Mouse (Mus musculus) heart, embryonic 13.5 days (tissue): ENCODE measurements around the gene Dnajc12. TPM values are rescaled to one million over a fixed set of nuclear protein-coding genes. Genes with fewer than 3 reads are reported as not detected.
"Not testable (repeated sequence)": the region's sequence is repeated elsewhere in the genome, so short reads cannot be mapped to it uniquely, and the experiment has no call there.

Experiments used
- ATAC-seq: fragments of 200-750 bp; cut with Nextera tagmentation; 2 replicates; pipeline ENCODE4 v1.8.0; 2017; ENCODE audit warnings: moderate TSS enrichment; ENCODE audit not compliant: insufficient number of reproducible peaks, low FRiP score, low TSS enrichment; ENCODE audit errors: extremely low read depth
- H3K27ac ChIP-seq: fragments of 300-500 bp; sonication (generic); replicated peaks from 2 replicates; pipeline ENCODE4 v1.5.1; 2015; ENCODE audit warnings: moderate library complexity, mild to moderate bottlenecking, inconsistent platforms
- H3K27me3 ChIP-seq: fragments of 300-500 bp; sonication (generic); replicated peaks from 2 replicates; pipeline ENCODE4 v1.6.1; 2015; ENCODE audit warnings: mild to moderate bottlenecking, inconsistent platforms
- H3K36me3 ChIP-seq: fragments of 300-500 bp; sonication (generic); 2 replicates; pipeline ENCODE4 v1.6.1; 2015; ENCODE audit warnings: mild to moderate bottlenecking, inconsistent platforms
- H3K4me1 ChIP-seq: fragments of 300-500 bp; sonication (generic); 2 replicates; pipeline ENCODE4 v1.6.1; 2015; ENCODE audit warnings: inconsistent platforms
- H3K4me2 ChIP-seq: fragments of 300-500 bp; sonication (generic); 2 replicates; pipeline ENCODE4 v1.6.1; 2015; ENCODE audit warnings: inconsistent platforms, mild to moderate bottlenecking, moderate library complexity
- H3K4me3 ChIP-seq: fragments of 300-500 bp; sonication (generic); 2 replicates; pipeline ENCODE4 v1.5.1; 2015; ENCODE audit warnings: moderate library complexity, mild to moderate bottlenecking, inconsistent platforms
- H3K9ac ChIP-seq: fragments of 300-500 bp; sonication (generic); 2 replicates; pipeline ENCODE4 v1.6.1; 2015; ENCODE audit warnings: inconsistent platforms, mild to moderate bottlenecking, moderate library complexity
- H3K9me3 ChIP-seq: fragments of 300-500 bp; sonication (generic); 2 replicates; pipeline ENCODE4 v1.6.1; 2016; ENCODE audit warnings: inconsistent platforms
- WGBS: fragments of 180-500 bp; shearing (Covaris S2); methylation state at CpG from one replicate; pipeline ENCODE4 v1.1.7; 2015; ENCODE audit warnings: mixed read lengths; 5-methylcytosine and 5-hydroxymethylcytosine counted together
- polyA plus RNA-seq: library from polyadenylated mRNA; unstranded; fragments of >200 nt; fragmentation: Nextera tagmentation; extraction: Ambion mirVana; gene quantifications from 2 replicates; pipeline ENCODE4 v1.2.1, GENCODE M21; 2015

Dnajc12 gene
- polyA plus RNA-seq, 1 experiment from 2014 or later: 8.5 TPM

- WGBS: 3% methylated on average over 10 of the region's 10 CpGs
- H3K27ac ChIP-seq: peak overlapping the region; percentile 90
Measured at GRCm38 (mm10) chr10:63386991-63387390, 4.7 kb downstream of the Dnajc12 start.

DNA sequence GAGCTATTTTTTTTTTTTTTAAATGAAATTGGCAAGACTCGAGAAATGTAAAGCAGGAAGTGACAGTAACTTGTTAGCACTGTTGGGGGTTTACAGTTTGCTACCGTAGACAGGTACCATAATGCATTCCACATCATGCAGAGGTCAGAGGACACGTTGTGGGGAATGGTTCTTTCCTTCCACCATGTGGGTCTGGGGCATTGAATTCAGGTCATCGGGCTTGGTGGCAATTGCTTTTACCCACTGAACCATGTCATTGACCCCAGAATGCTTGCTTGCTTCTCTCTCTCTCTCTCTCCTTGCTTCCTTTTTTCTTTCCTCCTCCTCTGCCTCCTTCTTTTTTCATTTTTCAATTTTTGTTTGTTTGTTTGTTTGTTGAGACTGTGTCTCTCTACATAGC, 6.7 kb downstream of the Dnajc12 start:
- WGBS: 76% methylated on average over 4 of the region's 4 CpGs
- H3K4me3 ChIP-seq: no peak overlapping the region
- H3K4me1 ChIP-seq: peaks cover 4% of the 10 kb centered on the region
- H3K4me2 ChIP-seq: no peak overlapping the region
- no peaks in the 10 kb centered on the region for H3K36me3 ChIP-seq
- no peak overlapping the region for H3K9ac ChIP-seq
- no peak for ATAC-seq
- no peak overlapping the region for H3K27ac ChIP-seq
- no peaks in the 10 kb centered on the region for H3K27me3 ChIP-seq
- no peaks in the 10 kb centered on the region for H3K9me3 ChIP-seq

More at GRCm38 (mm10) chr10:63386991-63387390, 4.7 kb downstream of the Dnajc12 start:
- Histone ChIP-seq H3K27me3 (no peaks in the 10 kb centered on the region), H3K36me3 (no peaks in the 10 kb centered on the region), H3K9me3 (no peaks in the 10 kb centered on the region), H3K9ac (peak overlapping the region; percentile 84), H3K4me2 (peak overlapping the region; percentile 89), H3K4me3 (peak overlapping the region; percentile 72), H3K4me1 (peaks cover 4% of the 10 kb centered on the region)
- no peak for ATAC-seq

DNA sequence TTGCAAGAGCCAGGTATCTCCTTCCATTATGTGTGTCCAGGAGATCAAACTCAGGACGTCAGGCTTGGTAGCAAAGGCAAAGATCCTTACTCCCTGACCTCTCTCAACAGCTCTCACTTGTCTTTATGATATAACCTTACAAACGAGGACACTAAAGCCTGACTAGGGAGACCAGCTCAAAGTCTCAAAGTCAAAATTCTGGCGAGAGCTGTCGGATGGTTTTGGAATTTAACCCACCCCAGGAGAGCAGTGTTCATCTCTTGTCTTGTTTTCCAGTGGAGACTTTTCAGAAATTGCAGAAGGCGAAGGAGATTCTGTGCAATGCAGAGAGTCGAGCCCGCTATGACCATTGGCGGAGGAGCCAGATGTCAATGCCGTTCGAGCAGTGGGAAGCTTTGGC, 14.7 kb downstream of the Dnajc12 start:
- no peak overlapping the region for H3K4me2 ChIP-seq
- no peaks in the 10 kb centered on the region for H3K9me3 ChIP-seq
- H3K9ac ChIP-seq: no peak overlapping the region
- H3K4me3 ChIP-seq: no peak overlapping the region
- H3K36me3 ChIP-seq: 0 out of 2 replicates have a peak, but pooled peaks cover 5% of the 10 kb centered on the region
- H3K4me1 ChIP-seq: no peaks in the 10 kb centered on the region
- no peaks in the 10 kb centered on the region for H3K27me3 ChIP-seq
- no peak overlapping the region for H3K27ac ChIP-seq
- WGBS: 93% methylated on average over 10 of the region's 10 CpGs
- ATAC-seq: no peak

DNA sequence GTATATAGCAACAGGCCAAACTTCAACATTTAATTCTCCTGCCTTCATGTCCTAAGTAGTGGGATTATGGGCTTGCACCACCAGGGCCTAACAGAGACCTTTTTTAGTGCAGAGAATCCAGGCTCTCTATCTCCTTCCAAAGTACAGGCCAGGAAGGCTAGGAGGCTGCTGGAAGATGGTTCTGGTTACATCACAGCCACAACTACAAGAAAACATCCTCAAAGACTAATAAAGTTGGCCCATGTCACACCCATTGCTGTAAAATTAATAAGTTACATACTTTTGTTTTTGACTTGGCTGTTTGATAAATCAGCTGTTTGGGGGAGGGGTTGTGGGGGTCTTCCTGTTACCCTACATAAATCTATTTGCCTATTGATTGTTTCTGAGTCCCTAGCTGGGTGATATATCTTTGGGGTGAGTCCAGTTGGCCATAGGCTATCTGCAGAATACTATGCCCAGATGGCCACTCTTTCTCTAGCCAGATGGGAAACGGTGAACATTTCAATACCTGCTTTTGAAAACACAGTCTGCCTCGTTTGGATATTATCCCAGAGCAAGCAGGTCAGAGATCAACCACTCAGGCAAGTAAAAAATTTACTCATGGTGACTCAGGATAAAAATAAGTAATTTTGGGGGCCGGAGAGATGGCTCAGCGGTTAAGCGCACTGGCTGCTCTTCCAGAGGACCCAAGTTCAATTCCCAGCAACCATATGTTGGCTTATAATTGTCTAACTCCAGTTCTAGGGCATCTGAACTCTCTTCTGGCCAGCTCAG, 20.7 kb downstream of the Dnajc12 start:
- 83% methylated on average over 5 of the region's 5 CpGs for WGBS
- Histone ChIP-seq H3K4me3 (no peak overlapping the region), H3K4me2 (no peak overlapping the region), H3K36me3 (peaks cover 10% of the 10 kb centered on the region), H3K27me3 (no peaks in the 10 kb centered on the region), H3K27ac (no peak overlapping the region), H3K9ac (no peak overlapping the region), H3K9me3 (no peaks in the 10 kb centered on the region), H3K4me1 (no peaks in the 10 kb centered on the region)
- ATAC-seq: no peak

- H3K9ac ChIP-seq: no peak overlapping the region
- H3K4me3 ChIP-seq: no peak overlapping the region
- H3K27ac ChIP-seq: no peak overlapping the region
- H3K4me2 ChIP-seq: no peak overlapping the region
- ATAC-seq: no peak
- WGBS: 84% methylated on average over 2 of the region's 2 CpGs
- no peaks in the 10 kb centered on the region for H3K9me3 ChIP-seq
- H3K4me1 ChIP-seq: no peaks in the 10 kb centered on the region
- no peaks in the 10 kb centered on the region for H3K27me3 ChIP-seq
- H3K36me3 ChIP-seq: peaks cover 10% of the 10 kb centered on the region
Measured at GRCm38 (mm10) chr10:63403636-63404035, 21.4 kb downstream of the Dnajc12 start.

DNA sequence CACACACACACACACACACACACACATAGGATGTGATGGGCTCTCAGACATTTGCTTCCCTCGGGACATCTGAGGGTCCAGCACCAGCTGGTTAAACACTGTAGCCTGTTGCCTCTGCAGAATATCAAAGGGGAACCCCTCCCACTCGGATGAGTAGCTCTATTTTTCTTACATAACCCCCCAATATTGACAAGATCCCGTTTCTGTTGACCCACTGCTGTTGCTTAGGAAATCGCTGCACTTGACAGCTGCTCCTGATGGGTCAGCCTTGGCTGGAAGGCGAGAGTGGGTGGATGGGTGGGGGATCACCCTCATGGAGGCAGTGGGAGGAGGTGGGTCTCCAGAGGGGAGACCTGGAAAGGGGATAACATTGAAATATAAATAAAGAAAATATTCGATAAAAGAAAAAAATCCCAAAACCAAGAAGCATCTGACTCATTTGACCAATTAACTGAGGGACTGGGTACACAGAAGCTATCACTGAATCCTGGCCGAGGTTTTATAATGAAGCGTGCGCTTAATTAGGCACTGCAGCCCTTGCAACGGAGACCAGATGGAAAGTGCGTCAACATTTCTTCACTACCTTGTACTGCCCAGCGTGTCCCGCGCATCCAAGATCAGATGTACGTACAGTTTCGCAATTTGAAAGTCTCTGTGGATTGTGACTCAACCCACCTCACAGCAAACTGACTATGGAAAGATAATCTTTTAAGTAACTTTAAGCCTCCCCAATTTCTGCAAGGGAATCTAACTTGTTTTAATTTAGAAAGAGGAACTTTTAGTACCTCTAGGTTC, 28.1 kb downstream of the Dnajc12 start:
- WGBS: 65% methylated on average over 16 of the region's 16 CpGs
- no peak overlapping the region for H3K9ac ChIP-seq
- no peak for ATAC-seq
- no peak overlapping the region for H3K27ac ChIP-seq
- H3K4me1 ChIP-seq: no peaks in the 10 kb centered on the region
- no peak overlapping the region for H3K4me3 ChIP-seq
- no peaks in the 10 kb centered on the region for H3K9me3 ChIP-seq
- H3K36me3 ChIP-seq: peaks cover 5% of the 10 kb centered on the region
- H3K4me2 ChIP-seq: no peak overlapping the region
- H3K27me3 ChIP-seq: no peaks in the 10 kb centered on the region

GRCm38 (mm10) chr10:63411674-63412073, 29.4 kb downstream of the Dnajc12 start:
- 81% methylated on average over 4 of the region's 7 CpGs for WGBS
- not testable (repeated sequence) for H3K9me3 ChIP-seq, H3K27ac ChIP-seq

GRCm38 (mm10) chr10:63412756-63413155, 30.5 kb downstream of the Dnajc12 start:
- Histone ChIP-seq H3K27ac (no peak overlapping the region), H3K4me3 (no peak overlapping the region), H3K27me3 (no peaks in the 10 kb centered on the region), H3K36me3 (no peaks in the 10 kb centered on the region), H3K9ac (no peak overlapping the region), H3K4me1 (no peaks in the 10 kb centered on the region), H3K9me3 (no peaks in the 10 kb centered on the region), H3K4me2 (no peak overlapping the region)
- no peak for ATAC-seq
- WGBS: 85% methylated on average over 17 of the region's 17 CpGs

More at GRCm38 (mm10) chr10:63411674-63412073, 29.4 kb downstream of the Dnajc12 start:
- H3K4me3 ChIP-seq, H3K27me3 ChIP-seq, ATAC-seq, H3K4me2 ChIP-seq, H3K9ac ChIP-seq, H3K36me3 ChIP-seq, H3K4me1 ChIP-seq: not testable (repeated sequence)

GRCm38 (mm10) chr10:63415287-63415686, 33.0 kb downstream of the Dnajc12 start:
- whole genome bisulfite sequencing: 63% methylated on average over 7 of the region's 7 CpGs
- no peaks in the 10 kb centered on the region for H3K4me1 ChIP-seq
- ATAC-seq: no peak
- no peaks in the 10 kb centered on the region for H3K36me3 ChIP-seq
- H3K9me3 ChIP-seq: no peaks in the 10 kb centered on the region
- no peak overlapping the region for H3K27ac ChIP-seq
- no peak overlapping the region for H3K4me2 ChIP-seq
- no peak overlapping the region for H3K9ac ChIP-seq
- H3K27me3 ChIP-seq: no peaks in the 10 kb centered on the region
- H3K4me3 ChIP-seq: no peak overlapping the region

DNA sequence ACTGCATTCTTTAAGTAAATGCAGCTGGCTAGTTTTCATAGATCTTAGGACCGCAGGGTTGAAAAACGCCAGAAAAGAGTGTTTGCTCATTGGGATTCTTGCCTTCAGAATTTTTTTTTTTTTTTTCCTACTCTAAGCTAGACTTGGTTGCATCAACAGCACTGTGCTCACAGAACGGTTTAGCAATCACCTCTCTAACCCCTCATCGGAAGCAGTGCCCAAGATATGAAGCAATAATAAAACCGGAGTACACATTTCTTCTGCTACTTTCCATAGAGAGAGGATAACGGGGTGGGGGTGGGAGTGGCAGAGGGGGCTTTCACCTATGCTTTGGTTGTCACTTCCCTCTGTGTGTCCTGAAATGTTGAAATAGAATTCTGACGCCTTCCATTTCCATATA, 33.6 kb downstream of the Dnajc12 start:
- 49% methylated on average over 7 of the region's 7 CpGs for WGBS
- Histone ChIP-seq H3K4me2 (peak overlapping the region; percentile 51), H3K27me3 (no peaks in the 10 kb centered on the region), H3K27ac (no peak overlapping the region), H3K9me3 (no peaks in the 10 kb centered on the region), H3K4me1 (no peaks in the 10 kb centered on the region), H3K9ac (no peak overlapping the region), H3K4me3 (peak overlapping the region; percentile 32), H3K36me3 (no peaks in the 10 kb centered on the region)
- ATAC-seq: no peak

- H3K9me3 ChIP-seq: no peaks in the 10 kb centered on the region
- no peak overlapping the region for H3K4me2 ChIP-seq
- no peak for ATAC-seq
- H3K4me3 ChIP-seq: no peak overlapping the region
- H3K9ac ChIP-seq: no peak overlapping the region
- H3K27me3 ChIP-seq: no peaks in the 10 kb centered on the region
- no peaks in the 10 kb centered on the region for H3K4me1 ChIP-seq
- H3K36me3 ChIP-seq: no peaks in the 10 kb centered on the region
- H3K27ac ChIP-seq: no peak overlapping the region
- 46% methylated on average over 5 of the region's 5 CpGs for WGBS
Measured at GRCm38 (mm10) chr10:63417061-63417460, 34.8 kb downstream of the Dnajc12 start.
